Mouse (Mus musculus): ENCODE data around the gene Ttc7. TPM values are rescaled to one million over a fixed set of nuclear protein-coding genes. Genes with fewer than 3 reads are reported as not detected.

Ttc7 gene
- polyA plus RNA-seq, 1 experiment from 2014 or later, result 3.4 TPM

GRCm38 (mm10) chr17:87337683-87338082, 55.0 kb downstream of the Ttc7 start:
- Histone ChIP-seq H3K4me2 (ENCODE audit: low read length) (no peak overlapping the region), H3K27ac (ENCODE audit: low read length) (no peak overlapping the region), H3K9me3 (ENCODE audit: control insufficient read depth, low read length) (no peaks in the 10 kb centered on the region), H3K27me3 (replicated peaks; ENCODE audit: control insufficient read depth, insufficient read depth, low read length) (no peaks in the 10 kb centered on the region), H3K4me3 (replicated peaks; ENCODE audit: low read length) (no peak overlapping the region), H3K9ac (replicated peaks; ENCODE audit: low read depth, low read length) (no peak overlapping the region), H3K36me3 (ENCODE audit: control insufficient read depth, insufficient read depth) (no peaks in the 10 kb centered on the region), H3K4me1 (replicated peaks; ENCODE audit: control insufficient read depth, insufficient read depth, low read length) (no peaks in the 10 kb centered on the region; the same call in 1 of the 2 replicates)
- WGBS, result 80% methylated on average over 7 of the region's 7 CpGs
- ATAC-seq, result no peak

GRCm38 (mm10) chr17:87339122-87339521, 56.4 kb downstream of the Ttc7 start:
- H3K4me2 ChIP-seq (ENCODE audit: low read length), result no peak overlapping the region
- no peak overlapping the region for H3K9ac ChIP-seq (replicated peaks; ENCODE audit: low read depth, low read length)
- no peaks in the 10 kb centered on the region for H3K4me1 ChIP-seq (replicated peaks; ENCODE audit: control insufficient read depth, insufficient read depth, low read length)
- no peak overlapping the region for H3K4me3 ChIP-seq (replicated peaks; ENCODE audit: low read length)
- H3K27ac ChIP-seq (ENCODE audit: low read length), result no peak overlapping the region
- H3K27me3 ChIP-seq (replicated peaks; ENCODE audit: control insufficient read depth, insufficient read depth, low read length), result no peaks in the 10 kb centered on the region
- WGBS, result 58% methylated on average over 1 of the region's 1 CpGs
- ATAC-seq, result no peak
- H3K9me3 ChIP-seq (ENCODE audit: control insufficient read depth, low read length), result no peaks in the 10 kb centered on the region
- H3K36me3 ChIP-seq (ENCODE audit: control insufficient read depth, insufficient read depth), result no peaks in the 10 kb centered on the region

- no peaks in the 10 kb centered on the region for H3K9me3 ChIP-seq (ENCODE audit: control insufficient read depth, low read length)
- no peaks in the 10 kb centered on the region for H3K36me3 ChIP-seq (ENCODE audit: control insufficient read depth, insufficient read depth)
- H3K4me2 ChIP-seq (ENCODE audit: low read length), result no peak overlapping the region
- WGBS, result 78% methylated on average over 8 of the region's 8 CpGs
- no peak overlapping the region for H3K4me3 ChIP-seq (replicated peaks; ENCODE audit: low read length)
- no peak overlapping the region for H3K27ac ChIP-seq (ENCODE audit: low read length)
- no peak overlapping the region for H3K9ac ChIP-seq (replicated peaks; ENCODE audit: low read depth, low read length)
- no peaks in the 10 kb centered on the region for H3K27me3 ChIP-seq (replicated peaks; ENCODE audit: control insufficient read depth, insufficient read depth, low read length)
- no peak for ATAC-seq
- no peaks in the 10 kb centered on the region for H3K4me1 ChIP-seq (replicated peaks; ENCODE audit: control insufficient read depth, insufficient read depth, low read length)
These were observed 60.5 kb downstream of the Ttc7 start for GRCm38 (mm10) chr17:87343060-87343703.

GRCm38 (mm10) chr17:87344441-87345251, 62.0 kb downstream of the Ttc7 start:
- WGBS, result 77% methylated on average over 18 of the region's 18 CpGs
- H3K27me3 ChIP-seq (replicated peaks; ENCODE audit: control insufficient read depth, insufficient read depth, low read length), result no peaks in the 10 kb centered on the region
- no peak overlapping the region for H3K27ac ChIP-seq (ENCODE audit: low read length)
- no peak for ATAC-seq
- no peak overlapping the region for H3K9ac ChIP-seq (replicated peaks; ENCODE audit: low read depth, low read length)
- H3K4me2 ChIP-seq (ENCODE audit: low read length), result no peak overlapping the region
- no peak overlapping the region for H3K4me3 ChIP-seq (replicated peaks; ENCODE audit: low read length)
- no peaks in the 10 kb centered on the region for H3K4me1 ChIP-seq (replicated peaks; ENCODE audit: control insufficient read depth, insufficient read depth, low read length)
- H3K9me3 ChIP-seq (ENCODE audit: control insufficient read depth, low read length), result no peaks in the 10 kb centered on the region
- no peaks in the 10 kb centered on the region for H3K36me3 ChIP-seq (ENCODE audit: control insufficient read depth, insufficient read depth)

GRCm38 (mm10) chr17:87345252-87345593, 62.5 kb downstream of the Ttc7 start:
- Histone ChIP-seq H3K4me2 (ENCODE audit: low read length) (no peak overlapping the region), H3K4me1 (replicated peaks; ENCODE audit: control insufficient read depth, insufficient read depth, low read length) (no peaks in the 10 kb centered on the region), H3K27ac (ENCODE audit: low read length) (no peak overlapping the region), H3K9me3 (ENCODE audit: control insufficient read depth, low read length) (no peaks in the 10 kb centered on the region), H3K9ac (replicated peaks; ENCODE audit: low read depth, low read length) (no peak overlapping the region), H3K27me3 (replicated peaks; ENCODE audit: control insufficient read depth, insufficient read depth, low read length) (no peaks in the 10 kb centered on the region), H3K4me3 (replicated peaks; ENCODE audit: low read length) (no peak overlapping the region), H3K36me3 (ENCODE audit: control insufficient read depth, insufficient read depth) (no peaks in the 10 kb centered on the region)
- WGBS, result 74% methylated on average over 4 of the region's 4 CpGs
- no peak for ATAC-seq

- Histone ChIP-seq H3K9me3 (ENCODE audit: control insufficient read depth, low read length) (no peaks in the 10 kb centered on the region), H3K27me3 (replicated peaks; ENCODE audit: control insufficient read depth, insufficient read depth, low read length) (no peaks in the 10 kb centered on the region), H3K9ac (replicated peaks; ENCODE audit: low read depth, low read length) (no peak overlapping the region), H3K27ac (ENCODE audit: low read length) (no peak overlapping the region), H3K36me3 (ENCODE audit: control insufficient read depth, insufficient read depth) (no peaks in the 10 kb centered on the region), H3K4me1 (replicated peaks; ENCODE audit: control insufficient read depth, insufficient read depth, low read length) (peaks cover 5% of the 10 kb centered on the region; the same call in 1 of the 2 replicates), H3K4me2 (ENCODE audit: low read length) (no peak overlapping the region), H3K4me3 (replicated peaks; ENCODE audit: low read length) (no peak overlapping the region)
- 49% methylated on average over 9 of the region's 9 CpGs for WGBS
- ATAC-seq, result no peak
These were observed 65.7 kb downstream of the Ttc7 start for GRCm38 (mm10) chr17:87348353-87348752.

GRCm38 (mm10) chr17:87349069-87349468, 66.4 kb downstream of the Ttc7 start:
- H3K27ac ChIP-seq (ENCODE audit: low read length), result no peak overlapping the region
- no peak for ATAC-seq
- no peak overlapping the region for H3K9ac ChIP-seq (replicated peaks; ENCODE audit: low read depth, low read length)
- no peaks in the 10 kb centered on the region for H3K9me3 ChIP-seq (ENCODE audit: control insufficient read depth, low read length)
- no peaks in the 10 kb centered on the region for H3K27me3 ChIP-seq (replicated peaks; ENCODE audit: control insufficient read depth, insufficient read depth, low read length)
- H3K4me1 ChIP-seq (replicated peaks; ENCODE audit: control insufficient read depth, insufficient read depth, low read length), result peaks cover 5% of the 10 kb centered on the region; the same call in 1 of the 2 replicates
- no peak overlapping the region for H3K4me2 ChIP-seq (ENCODE audit: low read length)
- H3K36me3 ChIP-seq (ENCODE audit: control insufficient read depth, insufficient read depth), result no peaks in the 10 kb centered on the region
- H3K4me3 ChIP-seq (replicated peaks; ENCODE audit: low read length), result no peak overlapping the region
- 23% methylated on average over 9 of the region's 9 CpGs for WGBS

GRCm38 (mm10) chr17:87349575-87349974, 66.9 kb downstream of the Ttc7 start:
- 74% methylated on average over 9 of the region's 9 CpGs for WGBS
- no peak overlapping the region for H3K9ac ChIP-seq (replicated peaks; ENCODE audit: low read depth, low read length)
- no peaks in the 10 kb centered on the region for H3K27me3 ChIP-seq (replicated peaks; ENCODE audit: control insufficient read depth, insufficient read depth, low read length)
- H3K27ac ChIP-seq (ENCODE audit: low read length), result no peak overlapping the region
- peaks cover 5% of the 10 kb centered on the region; the same call in 1 of the 2 replicates for H3K4me1 ChIP-seq (replicated peaks; ENCODE audit: control insufficient read depth, insufficient read depth, low read length)
- no peaks in the 10 kb centered on the region for H3K36me3 ChIP-seq (ENCODE audit: control insufficient read depth, insufficient read depth)
- ATAC-seq, result no peak
- no peak overlapping the region for H3K4me2 ChIP-seq (ENCODE audit: low read length)
- H3K4me3 ChIP-seq (replicated peaks; ENCODE audit: low read length), result no peak overlapping the region
- H3K9me3 ChIP-seq (ENCODE audit: control insufficient read depth, low read length), result no peaks in the 10 kb centered on the region

- Histone ChIP-seq H3K27ac (ENCODE audit: low read length) (no peak overlapping the region), H3K27me3 (replicated peaks; ENCODE audit: control insufficient read depth, insufficient read depth, low read length) (no peaks in the 10 kb centered on the region), H3K9ac (replicated peaks; ENCODE audit: low read depth, low read length) (no peak overlapping the region), H3K36me3 (ENCODE audit: control insufficient read depth, insufficient read depth) (no peaks in the 10 kb centered on the region), H3K4me3 (replicated peaks; ENCODE audit: low read length) (no peak overlapping the region), H3K9me3 (ENCODE audit: control insufficient read depth, low read length) (no peaks in the 10 kb centered on the region), H3K4me1 (replicated peaks; ENCODE audit: control insufficient read depth, insufficient read depth, low read length) (peaks cover 5% of the 10 kb centered on the region; the same call in 1 of the 2 replicates), H3K4me2 (ENCODE audit: low read length) (no peak overlapping the region)
- ATAC-seq, result no peak
- WGBS, result 59% methylated on average over 13 of the region's 13 CpGs
These were observed 68.0 kb downstream of the Ttc7 start for GRCm38 (mm10) chr17:87350471-87351240.

Measured in forebrain, embryonic 16.5 days (tissue).